Mouse (Mus musculus) adrenal gland, adult (tissue): ENCODE results near the gene Dgki.

Experiments
- DNase-seq, 2 experiments: peaks; one replicate each; pipeline ENCODE4 v3.0.0; 2022 to 2023; ENCODE audit warnings: low spot score in 1 of 2; ENCODE audit not compliant: inconsistent age in 2 of 2

The Dgki gene

DNA sequence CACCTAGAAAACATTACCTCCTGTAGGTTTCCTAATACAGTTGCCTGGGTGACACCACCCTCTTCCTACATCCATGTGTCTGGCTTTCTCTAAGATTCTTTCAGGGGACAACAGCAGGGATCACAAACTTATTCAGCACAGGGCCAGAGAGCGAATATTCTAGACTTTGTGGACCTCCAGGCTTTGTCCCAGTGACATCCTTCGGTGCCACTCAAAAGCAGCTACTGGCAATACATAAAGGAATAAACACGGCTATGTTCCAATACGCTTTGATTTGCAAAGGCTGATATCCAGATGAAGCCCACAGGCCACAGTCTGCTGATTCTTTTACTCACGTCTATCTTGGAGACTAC lies 57.2 kb downstream of the Dgki start:
- DNase-seq, result no peak

DNA sequence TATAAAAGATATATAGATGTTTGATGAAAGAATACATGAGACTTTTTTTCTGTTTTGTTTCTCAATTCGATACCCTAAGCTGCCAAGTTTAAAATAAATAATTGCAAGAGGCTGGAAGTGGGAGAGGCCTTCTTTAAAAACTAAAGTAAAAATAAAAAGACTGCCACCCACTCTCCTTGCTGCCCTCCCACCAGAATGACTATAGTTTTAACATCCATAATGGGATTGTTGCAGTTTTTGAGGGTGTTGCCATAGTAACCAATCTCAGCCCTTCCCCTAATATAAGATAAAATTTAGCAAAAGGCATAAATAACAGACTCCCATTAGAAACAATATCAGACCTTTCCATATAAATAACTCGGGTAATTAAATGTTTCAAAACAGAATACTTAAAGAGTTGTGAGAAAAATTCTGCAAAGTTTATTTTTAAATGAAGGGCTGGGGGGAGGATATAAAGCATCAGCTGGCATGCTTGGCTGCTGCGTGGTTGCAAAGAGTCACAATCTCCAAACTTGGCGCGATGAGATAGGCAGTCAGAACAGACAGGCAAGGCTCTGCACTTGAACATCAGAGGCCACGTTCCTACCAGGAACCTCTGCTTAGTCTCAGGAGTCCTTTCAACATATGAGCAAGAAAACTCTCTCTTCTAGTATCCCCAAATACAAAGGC lies 57.8 kb downstream of the Dgki start:
- no peak for DNase-seq

DNA sequence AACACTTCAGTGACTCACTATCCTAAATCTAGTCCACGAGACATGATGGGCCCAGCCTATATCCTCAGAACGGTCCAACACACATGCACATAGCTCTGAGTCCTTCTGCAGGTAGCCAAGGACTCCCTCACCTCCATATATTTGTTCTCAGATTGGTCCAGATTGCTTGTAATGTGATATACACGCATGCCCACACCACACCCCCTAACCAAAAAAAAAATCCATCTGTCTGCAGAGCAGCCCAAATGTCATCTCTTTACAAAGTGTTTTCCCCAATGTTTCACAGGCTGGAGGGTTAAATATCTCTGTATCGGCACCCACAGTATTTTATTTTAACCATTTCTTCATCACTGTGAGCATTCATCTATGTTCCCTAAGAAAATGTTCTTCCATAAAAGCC lies 58.5 kb downstream of the Dgki start:
- DNase-seq, result no peak

DNA sequence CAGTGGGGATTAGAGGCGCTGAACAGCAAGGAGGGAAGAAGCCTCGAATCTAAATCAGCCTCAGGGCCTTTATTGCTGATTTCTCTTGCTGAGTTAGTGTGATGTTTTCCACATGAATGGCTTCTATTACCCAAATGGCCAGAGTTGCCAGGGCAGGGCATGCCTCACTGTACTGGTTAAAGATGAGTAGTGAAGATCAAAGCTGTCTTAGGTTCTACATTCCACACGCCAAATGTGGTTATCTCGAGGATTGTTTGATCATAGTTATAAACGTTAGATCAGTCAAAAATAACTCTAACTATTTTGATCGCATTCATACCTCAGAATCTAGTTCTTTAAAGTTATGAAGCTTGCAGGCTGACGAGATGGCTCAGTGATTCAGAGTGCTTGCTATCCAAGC lies 59.8 kb downstream of the Dgki start:
- no peak for DNase-seq

DNA sequence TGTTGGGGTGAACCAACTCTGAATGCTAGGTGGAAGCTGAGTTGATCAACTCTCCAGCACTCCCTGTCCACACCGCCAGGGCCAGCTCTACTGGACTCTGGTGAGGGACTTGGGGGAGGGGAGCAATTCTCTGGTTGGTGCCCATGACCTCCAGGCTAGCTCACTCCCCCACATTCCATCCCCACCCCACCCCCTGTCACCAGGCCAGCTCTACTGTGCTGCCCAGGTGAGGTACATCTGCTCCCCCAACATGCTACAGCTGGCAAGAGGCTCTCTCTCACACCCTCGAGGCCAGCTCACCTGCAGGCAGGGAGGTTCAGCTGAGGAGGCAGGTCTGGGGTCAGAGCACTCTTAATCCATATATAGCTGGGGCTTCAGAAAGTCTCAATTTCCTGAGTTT lies 63.1 kb downstream of the Dgki start:
- DNase-seq, result no peak

DNA sequence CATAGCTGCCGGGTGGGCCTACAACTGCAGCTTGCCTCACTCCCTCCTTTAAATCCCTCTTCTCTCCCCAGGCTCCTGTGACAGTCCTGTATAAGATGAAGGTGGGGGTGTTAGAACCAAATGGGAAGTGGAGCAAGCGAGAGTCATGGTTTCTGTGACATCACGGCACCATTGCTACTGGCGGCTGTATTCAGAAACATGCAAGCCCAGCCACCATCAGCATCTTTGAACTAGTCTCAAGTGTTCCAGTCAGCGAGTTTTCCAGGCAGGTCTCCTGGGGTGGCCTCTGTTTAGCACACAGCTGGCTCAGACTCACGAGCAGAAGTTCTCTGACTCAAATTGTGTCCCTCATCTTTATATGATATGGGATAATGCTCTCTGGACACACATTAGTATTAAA lies 68.8 kb downstream of the Dgki start:
- no peak for DNase-seq

DNA sequence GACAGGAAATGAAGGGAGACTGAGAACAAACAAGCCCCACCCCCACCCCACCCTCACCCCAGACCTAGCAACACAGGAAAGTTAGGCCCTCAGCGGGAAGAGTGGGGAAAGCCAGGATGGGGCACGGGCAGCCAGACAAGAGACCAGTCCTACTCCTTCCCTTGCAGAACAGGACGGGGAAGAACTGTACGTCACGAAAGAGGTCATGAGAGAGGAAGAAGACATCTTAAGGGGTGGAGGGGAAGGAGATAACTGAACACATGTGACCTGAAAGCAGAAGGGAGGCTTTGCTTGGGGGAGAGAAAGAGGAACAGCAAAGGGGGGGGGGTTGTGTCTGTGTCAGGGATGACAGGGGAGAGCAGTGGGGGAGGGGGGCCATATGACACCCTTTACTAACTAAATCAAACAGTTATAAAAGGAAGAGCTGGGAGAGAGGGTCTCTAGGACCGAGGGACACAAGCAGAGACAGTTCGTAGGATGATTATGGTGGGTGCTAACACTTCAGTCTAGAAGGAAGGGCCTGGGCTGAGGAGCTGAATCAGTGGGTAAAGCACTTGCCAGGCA lies 77.0 kb downstream of the Dgki start:
- no peak for DNase-seq

DNA sequence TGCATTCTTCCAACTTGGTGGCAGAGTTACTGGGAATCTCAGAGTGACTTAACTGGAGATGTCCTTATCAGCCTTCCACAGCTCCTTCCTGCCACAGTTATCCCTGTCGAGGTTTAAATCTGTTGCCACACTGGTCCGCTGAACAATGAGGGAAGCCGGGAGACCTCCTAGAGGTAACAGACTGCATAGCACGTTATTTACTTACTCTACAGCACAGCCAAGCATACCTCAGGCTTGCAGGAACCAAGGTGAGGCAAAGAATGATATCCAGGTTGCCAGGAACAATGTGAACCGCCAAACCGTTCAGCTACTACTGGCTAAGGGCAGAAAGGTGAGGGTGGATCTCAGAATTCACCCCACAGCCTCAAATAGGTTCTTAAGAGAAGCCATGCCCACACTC lies 78.0 kb downstream of the Dgki start:
- DNase-seq, result no peak

DNA sequence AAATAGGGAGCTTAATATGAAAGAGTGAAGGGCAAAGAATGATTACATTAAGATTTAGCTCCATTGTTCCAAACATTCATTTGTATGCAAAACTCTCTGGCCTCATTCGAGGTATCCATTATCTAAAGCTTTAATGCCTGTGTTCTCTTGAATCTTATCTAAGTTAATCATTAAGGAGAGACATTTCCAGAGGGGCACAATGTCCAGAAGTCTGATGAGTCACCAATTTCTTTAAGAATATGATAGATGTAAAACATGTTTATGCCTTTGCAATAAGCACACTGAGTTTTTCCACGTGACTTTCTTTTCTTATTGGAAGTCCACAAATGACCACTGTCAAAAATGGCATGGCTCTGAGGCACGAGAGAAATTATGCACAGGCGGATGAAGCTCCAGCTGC lies 80.9 kb downstream of the Dgki start:
- DNase-seq, result no peak

DNA sequence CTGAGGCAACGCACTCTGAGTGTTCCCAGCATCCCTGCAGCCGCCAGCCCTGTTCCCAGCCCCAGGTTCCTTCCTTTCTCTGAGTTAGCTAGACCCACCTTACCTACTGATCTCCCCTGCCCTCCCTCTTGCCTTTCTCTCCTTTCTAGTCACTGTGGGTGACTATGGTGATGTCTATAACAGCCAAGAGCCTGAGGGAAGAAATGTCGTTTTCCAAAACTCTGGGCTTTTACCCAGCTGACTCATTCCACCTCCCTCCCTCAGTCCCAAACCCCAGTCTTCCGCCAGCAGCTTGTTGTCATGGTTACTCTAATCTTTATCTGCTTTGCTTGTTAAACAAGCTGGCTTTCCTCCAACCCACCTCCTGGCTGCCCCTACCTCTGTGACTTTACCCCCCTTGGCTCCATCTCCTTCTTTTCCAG lies 83.6 kb downstream of the Dgki start:
- DNase-seq, result peak; percentile 47 to 76

DNA sequence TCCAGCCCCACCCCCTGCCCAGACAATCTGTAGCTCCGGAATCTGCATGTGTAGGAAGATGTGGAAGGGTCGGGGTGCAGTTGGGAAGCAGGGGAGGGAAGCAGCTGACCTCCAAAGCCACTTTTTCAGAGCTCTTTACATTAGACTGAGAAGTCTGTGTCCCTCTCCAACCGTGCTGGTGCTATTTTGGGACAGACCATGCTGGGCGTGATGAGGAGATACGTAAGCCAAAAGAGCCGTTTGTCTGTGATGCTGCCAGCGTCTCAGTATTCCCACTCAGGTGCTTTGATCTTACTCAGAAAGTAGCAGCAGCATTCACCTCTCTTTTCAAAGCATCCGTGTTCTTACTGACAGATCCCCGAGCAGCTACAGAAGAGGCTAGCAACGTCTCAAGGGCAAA lies 84.3 kb downstream of the Dgki start:
- DNase-seq, result peak in 1 of 2 experiments; percentile 47

DNA sequence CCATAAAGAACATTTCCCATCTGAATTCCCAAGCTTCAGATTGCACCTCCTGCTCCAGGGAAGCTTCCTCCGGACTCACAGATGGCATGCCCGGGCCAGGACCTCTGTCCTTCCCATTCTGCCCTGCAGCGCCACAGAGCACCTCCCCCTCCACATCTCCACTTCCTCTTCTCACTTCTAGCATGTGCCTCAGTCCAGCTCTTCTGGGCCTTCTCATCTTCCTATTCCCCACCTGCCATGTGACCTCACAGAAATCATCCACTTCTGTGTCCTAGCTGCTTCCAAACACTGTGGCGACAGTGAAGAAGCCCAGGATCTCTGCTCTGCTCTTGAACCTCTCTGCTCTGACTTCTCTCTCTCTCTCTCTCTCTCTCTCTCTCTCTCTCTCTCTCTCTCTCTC lies 87.1 kb downstream of the Dgki start:
- peak in 1 of 2 experiments; percentile 39 for DNase-seq

DNA sequence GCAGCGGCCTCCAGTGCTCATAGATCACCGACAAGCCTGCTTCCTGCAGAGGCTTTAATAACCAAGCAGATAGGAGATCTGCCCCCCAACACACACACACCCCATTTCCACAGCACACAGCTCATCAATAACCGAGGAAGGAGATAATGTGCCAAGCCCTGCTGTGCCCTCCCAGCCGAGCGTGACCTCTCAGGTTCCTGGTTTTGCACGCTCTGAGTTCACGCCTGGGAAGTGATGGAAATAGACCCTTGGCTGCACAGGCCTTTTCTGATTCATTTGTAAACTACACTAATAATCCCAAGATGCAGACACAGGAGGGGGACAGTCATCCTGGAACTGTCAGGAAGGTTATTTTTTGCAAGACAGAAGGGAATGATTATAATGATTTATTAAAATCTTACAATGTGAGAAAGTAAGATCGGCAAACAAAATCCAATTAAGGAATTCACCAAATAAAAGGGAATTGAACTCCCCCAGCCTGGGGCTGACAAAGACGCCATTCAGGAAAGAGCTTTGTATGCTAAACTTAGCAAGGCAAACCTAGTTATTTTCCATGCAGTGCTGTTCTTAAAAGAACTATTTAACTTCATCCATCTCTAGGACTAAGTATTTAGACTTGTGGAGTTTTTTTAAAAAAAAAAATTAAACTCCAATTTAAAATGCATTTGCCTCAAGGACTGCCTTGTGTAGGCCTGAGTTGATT lies 88.3 kb downstream of the Dgki start:
- no peak for DNase-seq

DNA sequence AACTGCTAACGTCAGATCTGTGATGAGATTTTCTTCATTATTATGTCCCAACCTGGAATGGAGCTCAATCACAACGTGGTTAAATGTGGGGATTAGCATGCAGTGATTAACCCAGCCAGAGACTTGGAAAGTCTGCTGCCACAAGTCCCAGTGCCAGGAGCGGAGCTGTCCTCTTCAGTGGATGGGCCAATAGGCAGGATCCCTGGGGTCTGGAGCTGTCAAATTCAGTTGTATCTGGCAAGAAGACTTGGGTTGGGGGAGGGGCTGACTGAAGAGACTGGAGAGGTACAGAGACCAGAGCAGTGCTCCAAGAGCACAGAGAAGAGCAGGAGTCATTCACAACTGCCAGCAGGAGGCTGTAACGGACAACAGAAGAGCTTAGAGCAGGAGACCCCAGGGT lies 97.1 kb downstream of the Dgki start:
- DNase-seq, result no peak

DNA sequence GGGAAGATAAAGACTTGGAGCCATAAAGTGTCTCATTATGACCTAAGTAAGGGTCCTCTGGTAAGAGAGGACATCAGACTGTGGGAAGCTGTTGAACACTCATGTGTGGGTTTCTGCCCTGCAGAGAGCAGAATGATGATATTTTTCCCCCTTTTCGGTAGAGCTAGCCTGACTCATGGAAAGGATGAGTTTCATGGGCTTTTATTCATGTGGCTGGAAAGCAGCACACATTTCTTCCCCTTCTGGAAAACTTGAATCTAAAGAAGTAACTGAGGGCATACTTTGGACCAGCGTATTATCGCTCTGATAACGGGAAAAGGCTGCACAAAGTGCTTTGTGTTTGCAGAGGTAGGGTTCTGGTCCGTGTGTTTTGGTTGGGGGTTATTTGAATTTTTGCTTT lies 99.1 kb downstream of the Dgki start:
- no peak for DNase-seq

DNA sequence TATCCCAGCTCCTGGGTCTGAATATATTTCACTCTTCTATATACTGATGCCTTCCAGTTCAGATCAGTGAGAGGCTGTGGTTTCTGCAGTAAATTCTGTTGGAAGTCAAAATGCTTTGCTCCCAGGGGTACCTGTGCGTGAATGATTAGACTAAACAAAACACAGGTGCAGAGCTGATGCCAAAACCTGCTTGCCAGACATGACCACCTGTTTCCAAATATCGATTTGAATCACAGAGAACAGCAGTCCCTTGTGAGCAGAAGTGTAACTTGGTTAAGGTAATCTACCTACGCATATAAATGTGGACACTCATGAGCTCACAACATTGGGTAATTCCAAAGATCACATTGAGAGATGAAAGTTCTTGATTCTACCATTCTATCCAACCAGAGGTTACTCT lies 100.5 kb downstream of the Dgki start:
- DNase-seq, result no peak

DNA sequence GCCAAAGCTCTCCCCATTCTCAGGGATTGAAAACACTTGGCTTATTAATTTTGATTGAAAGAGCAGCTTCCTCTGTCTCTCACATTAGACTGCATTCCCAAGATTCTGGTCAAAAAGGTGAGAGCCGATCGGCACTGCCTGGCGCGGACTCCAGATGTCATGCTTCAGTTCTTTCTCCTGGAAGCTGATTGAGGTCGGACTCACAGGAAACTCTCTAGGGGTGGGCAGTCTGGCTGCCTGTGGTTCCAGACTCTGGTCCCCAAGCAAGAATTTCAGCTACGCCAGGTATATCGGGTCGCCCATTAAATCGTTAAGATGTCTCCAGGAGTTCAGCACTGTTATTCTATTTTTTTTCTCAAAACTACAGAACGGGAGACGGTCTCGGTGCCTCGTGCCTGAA lies 102.2 kb downstream of the Dgki start:
- DNase-seq, result no peak

DNA sequence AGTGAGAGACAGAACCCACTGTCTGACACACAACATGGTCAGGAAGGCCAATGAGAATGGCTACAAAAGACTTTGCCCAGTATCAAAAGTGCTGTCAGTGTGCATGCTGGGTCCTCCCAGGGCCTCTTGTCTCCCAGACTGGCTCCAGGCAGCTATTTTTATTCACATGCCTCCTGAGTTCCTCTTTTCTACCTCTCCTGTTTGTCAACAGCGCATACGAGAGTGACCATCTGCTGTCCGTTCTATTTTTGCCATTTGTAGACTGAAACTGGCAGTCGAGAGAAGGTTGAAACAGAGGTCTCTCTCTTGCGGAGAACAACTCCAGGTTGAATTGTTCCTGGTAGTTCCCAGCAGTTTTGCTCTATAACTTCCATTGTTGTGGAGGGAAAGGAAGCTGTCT lies 103.1 kb downstream of the Dgki start:
- DNase-seq, result no peak

DNA sequence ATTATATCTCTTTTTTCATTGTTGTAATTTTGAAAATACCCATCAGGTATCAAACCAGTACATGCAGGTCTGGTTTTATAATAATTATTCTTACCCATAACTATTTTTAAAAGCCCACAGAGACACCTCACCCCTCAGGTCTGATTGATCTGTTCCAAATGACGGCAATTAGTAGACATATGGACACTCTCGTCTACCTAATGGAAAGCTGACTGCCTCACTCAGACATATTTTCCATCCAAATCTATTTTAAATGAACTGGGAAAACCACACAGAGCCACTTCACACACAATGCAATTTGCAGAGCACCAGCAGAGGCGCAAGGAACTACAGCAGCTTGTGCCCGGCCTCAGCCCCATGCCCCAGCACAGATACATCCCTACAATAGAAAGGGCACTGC lies 104.2 kb downstream of the Dgki start:
- DNase-seq, result no peak

DNA sequence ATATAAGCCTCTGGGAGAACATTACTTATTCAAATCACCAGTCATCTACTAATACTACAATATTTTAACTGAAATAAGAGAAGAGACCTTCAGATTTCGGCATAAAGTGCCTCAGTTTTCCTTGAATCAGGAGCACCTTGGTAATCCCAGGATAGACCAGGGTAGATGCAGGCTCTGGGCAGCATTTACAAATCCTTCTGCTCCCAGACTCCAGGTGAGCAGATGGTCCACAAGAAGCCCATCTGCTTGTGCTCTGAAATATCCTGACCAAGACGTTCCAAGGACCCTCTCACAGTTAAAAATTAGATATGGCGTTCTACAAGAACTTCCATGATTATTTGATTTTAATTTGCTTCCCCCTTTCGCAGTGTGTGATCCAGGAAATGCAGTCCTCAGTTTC lies 118.0 kb downstream of the Dgki start:
- DNase-seq, result no peak

DNA sequence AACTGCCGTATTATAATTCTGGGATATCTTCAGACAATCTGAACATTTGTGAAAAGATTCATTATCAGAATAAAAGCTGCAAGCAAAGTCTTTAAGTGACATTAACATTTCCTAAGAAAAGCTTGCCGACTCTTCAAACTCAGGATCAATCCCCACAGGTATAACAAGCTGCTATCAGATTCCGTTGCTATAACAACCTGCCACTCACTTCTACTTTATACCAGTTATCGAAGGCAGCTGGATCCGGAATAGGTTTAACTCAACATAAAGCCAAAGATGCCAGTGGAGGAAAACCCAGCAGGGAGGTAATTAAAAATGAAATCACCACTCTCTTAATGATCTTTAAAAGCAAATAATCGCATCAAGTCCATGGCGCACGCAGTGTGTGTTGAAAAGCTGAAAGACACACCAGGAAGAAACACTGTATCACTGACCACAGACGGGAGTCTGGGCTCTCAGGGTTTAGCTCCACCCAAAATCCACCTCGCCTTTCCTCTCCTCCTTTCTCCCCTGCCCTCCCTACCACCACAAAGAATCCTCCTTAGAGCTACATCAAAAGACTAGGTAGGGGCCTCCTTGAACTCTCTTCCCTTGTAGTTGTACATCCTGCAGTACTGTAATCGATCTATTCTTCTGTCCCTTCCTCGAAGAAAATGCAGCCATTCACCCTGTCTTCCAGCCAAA lies 128.7 kb downstream of the Dgki start:
- DNase-seq, result no peak

DNA sequence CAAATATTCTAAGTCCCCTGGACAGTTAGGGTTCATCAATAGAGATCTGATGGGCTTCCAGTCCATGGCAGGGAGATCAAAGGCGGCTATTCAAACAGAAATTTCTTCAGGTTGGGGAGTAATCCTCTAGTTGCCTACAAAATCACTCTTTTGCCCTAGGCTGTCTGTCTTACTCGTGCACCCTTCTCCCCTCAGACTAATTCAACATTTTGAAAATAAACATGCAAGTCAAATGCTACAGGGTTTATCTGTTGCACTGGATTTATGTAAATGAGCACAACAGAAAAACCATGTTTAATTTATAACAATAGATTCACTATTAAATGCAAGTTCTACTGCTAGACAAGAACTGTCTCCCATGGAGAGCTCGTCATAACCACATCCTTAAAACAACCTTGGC lies 141.1 kb downstream of the Dgki start:
- no peak for DNase-seq
